Mouse (Mus musculus) kidney, adult 10 weeks (tissue): ENCODE data around the gene Gm10256. TPM values are rescaled to one million over a fixed set of nuclear protein-coding genes. Genes with fewer than 3 reads are reported as not detected.

Experiments used
- polyA plus RNA-seq: library from polyadenylated mRNA; stranded (reverse); fragments of 350-450 nt; fragmentation: Illumina TruSeq; extraction: RNeasy Lipid Tissue Mini Kit (QIAGEN cat#74804); gene quantifications from one replicate; pipeline ENCODE4 v1.2.3, GENCODE M21; 2014; ENCODE audit warnings: low read depth, low replicate concordance

Gm10256 gene
- polyA plus RNA-seq: not detected

DNA sequence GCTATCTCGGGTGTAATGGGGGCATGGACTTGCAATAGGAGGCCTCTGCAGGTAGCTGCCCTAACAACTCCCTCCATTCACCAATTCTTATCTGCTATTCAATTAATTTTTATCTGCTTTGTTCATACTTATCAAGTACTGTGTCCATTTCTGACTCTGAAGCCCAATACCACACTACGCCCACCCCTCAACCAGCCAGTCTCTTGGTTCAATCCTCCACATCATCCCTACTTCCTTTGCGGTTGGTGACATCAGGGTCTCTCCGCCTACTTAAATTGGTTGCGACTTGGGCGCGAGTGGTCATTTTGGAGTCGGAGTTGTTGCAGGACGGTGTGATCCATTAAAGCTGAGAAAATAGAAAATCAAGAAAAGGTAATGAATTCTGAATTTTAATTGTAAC lies at the start of gene Gm10256, which contains the start of gene Rbmy:
Gm10256 (plus strand) TSS at position 320 of the 400 bp plus-strand sequence.
Rbmy (plus strand) TSS at position 301 of the 400 bp plus-strand sequence.

DNA sequence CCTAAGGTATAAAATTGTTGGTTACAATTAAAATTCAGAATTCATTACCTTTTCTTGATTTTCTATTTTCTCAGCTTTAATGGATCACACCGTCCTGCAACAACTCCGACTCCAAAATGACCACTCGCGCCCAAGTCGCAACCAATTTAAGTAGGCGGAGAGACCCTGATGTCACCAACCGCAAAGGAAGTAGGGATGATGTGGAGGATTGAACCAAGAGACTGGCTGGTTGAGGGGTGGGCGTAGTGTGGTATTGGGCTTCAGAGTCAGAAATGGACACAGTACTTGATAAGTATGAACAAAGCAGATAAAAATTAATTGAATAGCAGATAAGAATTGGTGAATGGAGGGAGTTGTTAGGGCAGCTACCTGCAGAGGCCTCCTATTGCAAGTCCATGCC lies 34.4 kb upstream of the Gm10256 start, which contains the start of gene Gm4064:
Gm4064 (minus strand) TSS at position 101 of the 400 bp plus-strand sequence.

DNA sequence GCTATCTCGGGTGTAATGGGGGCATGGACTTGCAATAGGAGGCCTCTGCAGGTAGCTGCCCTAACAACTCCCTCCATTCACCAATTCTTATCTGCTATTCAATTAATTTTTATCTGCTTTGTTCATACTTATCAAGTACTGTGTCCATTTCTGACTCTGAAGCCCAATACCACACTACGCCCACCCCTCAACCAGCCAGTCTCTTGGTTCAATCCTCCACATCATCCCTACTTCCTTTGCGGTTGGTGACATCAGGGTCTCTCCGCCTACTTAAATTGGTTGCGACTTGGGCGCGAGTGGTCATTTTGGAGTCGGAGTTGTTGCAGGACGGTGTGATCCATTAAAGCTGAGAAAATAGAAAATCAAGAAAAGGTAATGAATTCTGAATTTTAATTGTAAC lies 70.2 kb downstream of the Gm10256 start, which contains the start of gene Gm10352:
Gm10352 (plus strand) TSS at position 301 of the 400 bp plus-strand sequence.

Other genes with a start within 250 kb of the Gm10256 start
- not detected for gene H2al2c, start 231.6 kb upstream of the Gm10256 start, polyA plus RNA-seq
- not detected for gene Sry, start 167.0 kb upstream of the Gm10256 start, polyA plus RNA-seq
- not detected for gene H2al2b, start 110.0 kb upstream of the Gm10256 start, polyA plus RNA-seq
- gene Gm4064, start 34.5 kb upstream of the Gm10256 start, polyA plus RNA-seq: not detected
- not detected for gene Rbmy, start within 50 bp of the Gm10256 start, polyA plus RNA-seq
- gene Gm10352, start 70.3 kb downstream of the Gm10256 start, polyA plus RNA-seq: not detected
- not detected for gene Gm29289, start 101.9 kb downstream of the Gm10256 start, polyA plus RNA-seq